Mouse (Mus musculus) thymus, postnatal 14 days (tissue): ENCODE measurements around the gene Izumo1r.

ENCODE experiments used
- DNase-seq: peaks from one replicate; pipeline ENCODE4 v3.0.0; 2021

The Izumo1r gene

DNA sequence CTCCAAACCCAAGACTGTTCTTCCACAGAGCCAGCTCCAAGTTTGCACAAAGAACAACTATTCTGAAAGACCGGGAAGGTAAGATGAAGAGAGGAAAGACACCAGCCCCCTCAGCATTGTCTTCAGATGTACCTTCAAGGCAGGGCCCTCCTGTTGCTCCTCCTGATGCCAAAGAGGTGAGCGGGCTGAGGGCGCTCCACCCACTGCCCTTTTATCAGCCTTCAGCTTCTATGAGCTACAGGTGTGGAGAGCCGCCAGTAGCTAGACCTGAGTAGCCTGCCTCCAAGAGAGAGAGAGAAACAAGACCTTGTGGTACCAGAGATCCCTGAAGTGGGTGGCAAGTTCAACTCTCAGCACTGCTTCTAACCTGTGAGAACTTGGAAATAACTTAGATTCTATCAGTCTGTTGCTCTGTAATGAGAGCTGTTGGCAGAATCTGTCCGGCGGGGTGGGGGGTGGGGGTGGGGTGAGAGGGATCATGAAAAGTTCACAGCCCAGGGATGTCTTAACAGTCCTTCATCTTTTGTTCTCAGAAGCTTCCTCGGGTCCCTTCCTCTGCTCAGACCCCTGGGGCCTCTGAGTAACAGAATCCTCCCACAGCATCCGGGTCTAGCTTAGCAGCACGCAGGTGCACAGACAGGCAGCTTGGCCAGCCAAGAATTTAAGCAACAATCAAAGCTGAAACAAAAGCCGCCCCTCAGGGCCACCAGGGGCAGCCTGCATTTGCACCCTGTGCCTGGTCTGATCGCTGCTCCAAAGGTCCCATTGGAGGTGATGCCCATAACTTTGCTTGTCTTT lies at the start of gene Izumo1r:
TSS of gene Izumo1r (minus strand) at position 369 of the 798 bp plus-strand sequence.
- DNase-seq: peak; percentile 83

DNA sequence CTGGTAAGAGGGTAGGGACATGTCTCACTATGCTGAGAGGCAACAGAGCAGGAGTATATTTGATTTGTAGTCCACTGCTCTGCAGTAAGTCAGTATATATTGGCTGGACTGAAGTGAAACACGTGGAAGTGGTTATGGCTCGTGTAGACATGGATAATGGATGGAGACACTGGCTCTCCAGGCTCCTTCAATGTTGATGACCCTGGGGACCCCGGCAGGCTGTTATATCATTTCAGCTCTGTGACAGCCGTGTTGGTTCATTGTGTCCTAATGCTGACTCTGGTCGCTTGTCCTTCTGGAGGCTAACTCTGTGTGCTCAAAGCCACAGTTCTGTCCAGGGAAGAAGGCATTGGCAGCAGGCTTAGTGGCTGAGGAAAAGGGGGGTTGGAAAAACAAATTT lies 47.3 kb upstream of the Izumo1r start:
- no peak for DNase-seq

- no peak for DNase-seq
Observed at GRCm38 (mm10) chr9:14948843-14949242, 45.1 kb upstream of the Izumo1r start.

DNA sequence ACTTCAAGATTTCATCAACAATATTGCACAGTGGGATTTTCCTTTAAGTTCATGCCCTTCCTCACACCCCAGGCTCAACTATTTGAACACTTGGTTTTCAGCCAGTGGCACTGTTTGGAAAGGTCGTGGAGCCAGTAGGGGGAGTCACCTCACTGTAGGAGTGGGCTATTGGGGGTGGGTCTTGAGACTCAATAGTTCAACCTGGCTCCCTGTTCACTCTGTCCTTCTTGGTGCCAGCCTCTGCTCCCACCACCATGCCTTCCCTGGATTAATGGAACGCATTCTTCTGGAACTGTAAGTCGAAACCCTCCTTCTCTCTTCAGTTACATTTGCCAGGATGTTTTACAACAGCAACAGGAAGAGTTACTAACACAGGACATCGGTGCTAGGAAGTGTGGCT lies 42.9 kb upstream of the Izumo1r start:
- no peak for DNase-seq

- no peak for DNase-seq
Observed at GRCm38 (mm10) chr9:14945919-14946318, 42.2 kb upstream of the Izumo1r start.

DNA sequence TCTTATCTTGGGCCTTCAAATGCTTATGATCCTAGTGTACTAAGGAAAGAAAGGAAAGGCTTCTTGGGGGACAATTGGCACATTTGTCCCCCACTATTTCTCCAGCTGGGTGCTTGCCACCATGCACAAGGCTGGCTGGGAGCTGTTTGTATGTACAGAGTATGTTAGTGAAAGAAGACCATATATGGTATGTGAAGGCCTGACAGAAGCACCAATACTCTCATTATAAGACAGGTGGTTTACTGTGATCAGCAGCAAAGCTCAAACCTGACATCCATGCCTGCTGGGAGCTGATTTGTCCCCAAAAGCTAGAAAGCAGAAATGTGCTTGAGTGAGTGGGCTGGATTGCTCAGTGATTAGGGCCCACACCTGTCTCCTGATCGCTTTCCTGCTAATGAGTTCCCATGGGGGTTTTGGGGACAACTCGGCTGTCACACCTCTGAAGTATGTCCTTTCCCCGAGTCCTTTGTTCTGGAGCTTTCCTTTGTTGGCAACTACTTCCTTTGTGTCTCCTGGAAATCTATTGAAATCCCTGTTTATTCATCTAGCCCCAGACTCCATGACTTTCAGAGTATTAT lies 38.5 kb upstream of the Izumo1r start:
- no peak for DNase-seq

- no peak for DNase-seq
Observed at GRCm38 (mm10) chr9:14939610-14940009, 35.9 kb upstream of the Izumo1r start.

DNA sequence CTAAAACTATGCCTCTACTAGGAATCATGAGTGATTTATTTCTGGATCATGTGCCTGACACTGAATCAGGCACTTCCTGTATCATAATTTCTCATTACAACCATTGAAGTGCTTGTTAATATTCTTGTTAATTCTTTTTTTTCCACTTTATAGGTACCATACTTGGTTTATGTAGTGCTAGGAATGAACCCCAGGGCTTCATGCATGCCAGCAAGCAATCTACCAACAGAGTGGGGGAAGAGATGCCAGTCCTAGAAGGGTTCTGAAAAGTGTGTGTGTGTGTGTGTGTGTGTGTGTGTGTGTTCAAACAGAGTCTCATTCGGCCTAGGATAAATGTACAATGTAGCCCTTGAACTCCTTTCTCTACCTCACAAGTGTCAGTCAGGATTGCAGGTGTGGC lies 33.6 kb upstream of the Izumo1r start:
- no peak for DNase-seq

DNA sequence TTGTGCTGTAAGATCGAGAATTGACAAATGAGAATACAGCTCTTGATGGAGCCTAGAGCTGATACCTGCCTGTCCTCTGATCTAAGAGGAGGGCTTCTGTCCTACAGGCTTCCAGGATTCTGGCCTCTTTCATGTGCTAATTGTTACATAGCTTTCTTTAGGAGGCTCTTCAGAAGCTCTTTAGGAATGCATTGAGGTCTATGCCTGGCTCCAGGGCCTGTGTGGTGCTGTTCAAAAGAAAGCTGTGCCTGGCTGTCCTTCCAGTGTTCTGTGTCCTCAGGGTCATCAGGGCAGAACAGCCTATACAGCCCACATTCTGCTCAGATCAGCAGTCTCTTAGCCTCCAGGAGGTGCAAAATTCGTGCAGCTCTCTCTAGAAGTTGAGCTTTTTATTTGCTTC lies 31.1 kb upstream of the Izumo1r start:
- DNase-seq: no peak

DNA sequence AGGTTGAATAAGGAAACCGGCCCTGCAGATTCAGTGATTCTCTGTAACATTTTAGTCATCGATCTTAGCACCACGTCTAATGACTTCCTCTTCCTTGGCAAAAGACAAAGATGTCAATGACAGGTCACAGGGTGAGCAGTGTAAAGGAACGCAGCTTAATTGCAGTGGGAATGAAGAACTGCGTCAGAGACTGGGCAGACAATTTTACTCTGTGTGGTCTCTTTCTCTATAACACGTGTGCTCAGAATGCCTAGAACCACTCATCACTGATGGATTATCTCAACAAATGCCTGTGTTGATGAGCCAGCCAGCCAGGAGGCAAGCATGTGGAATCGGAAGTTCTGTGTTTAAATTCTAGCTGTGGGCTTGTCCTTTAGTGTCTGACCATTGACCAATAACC lies 28.2 kb upstream of the Izumo1r start:
- DNase-seq: no peak

- no peak for DNase-seq
Observed at GRCm38 (mm10) chr9:14931211-14931610, 27.5 kb upstream of the Izumo1r start.

DNA sequence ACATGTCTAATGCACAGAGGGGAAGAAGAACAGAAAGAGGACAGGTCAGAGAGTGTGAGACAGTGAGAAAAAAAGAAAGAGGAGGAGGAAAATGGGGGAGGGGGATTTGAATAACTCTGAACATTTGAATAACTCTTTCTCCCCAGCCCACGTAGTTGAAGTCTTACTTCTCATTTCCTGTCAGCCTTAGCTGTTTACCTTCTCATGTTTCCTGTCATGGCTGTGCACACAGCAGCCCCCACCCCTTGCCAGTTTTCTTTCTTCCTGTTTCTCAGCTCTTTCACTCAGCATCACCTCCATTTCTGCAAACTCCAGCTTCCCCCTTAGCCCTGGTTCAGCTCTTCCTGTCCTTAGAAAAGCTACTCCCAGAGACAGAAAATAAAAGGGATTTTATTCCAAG lies 22.8 kb upstream of the Izumo1r start:
- peak; percentile 79 for DNase-seq

DNA sequence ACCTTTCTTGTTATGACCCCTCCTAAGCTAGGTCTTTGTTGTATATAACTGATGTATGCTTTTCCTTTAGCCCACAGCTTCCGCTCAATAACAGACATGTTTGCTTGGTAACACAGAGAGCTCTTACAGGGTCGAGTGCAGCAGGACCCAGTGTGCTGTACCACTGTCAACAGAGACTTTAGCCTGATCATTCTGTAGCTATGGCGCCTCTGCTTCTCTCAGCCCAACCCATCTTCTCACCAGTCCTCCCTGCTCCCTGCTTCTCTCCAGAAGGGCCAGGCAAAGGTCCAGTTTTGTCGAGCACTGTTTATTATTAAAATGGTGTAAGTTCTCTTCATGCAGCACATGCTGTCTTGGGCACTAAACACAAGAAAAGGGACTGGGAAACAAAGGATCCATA lies 19.9 kb upstream of the Izumo1r start:
- no peak for DNase-seq

DNA sequence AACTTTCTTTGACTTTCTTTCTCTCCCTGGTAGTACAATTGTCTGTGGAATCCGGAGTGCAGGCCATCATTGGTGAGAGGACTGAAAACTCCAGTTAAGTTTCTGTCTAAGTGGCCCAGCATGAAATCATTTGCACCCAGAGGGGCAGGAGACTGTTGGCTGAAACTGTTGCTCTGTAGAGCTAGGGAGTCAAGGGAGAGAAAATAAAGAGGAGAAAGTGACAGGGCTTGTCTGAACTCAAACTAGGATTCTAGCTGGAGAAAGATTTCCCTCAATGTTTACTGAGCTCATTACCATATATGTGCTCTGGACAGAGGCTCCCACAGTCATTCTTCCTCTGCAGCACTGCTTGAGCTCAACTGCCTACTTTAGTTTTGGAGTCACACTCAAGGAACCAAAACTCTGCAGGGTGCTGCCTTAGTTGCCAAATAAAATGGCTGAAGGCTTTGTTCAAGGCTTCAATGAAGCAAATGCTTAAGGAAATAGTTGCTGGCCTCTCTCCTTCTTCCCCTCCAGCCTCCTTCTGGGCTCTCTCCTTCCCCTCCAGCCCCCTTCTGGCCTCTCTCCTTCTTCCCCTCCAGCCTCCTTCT lies 18.3 kb upstream of the Izumo1r start:
- DNase-seq: no peak

GRCm38 (mm10) chr9:14921254-14921653 lies 17.5 kb upstream of the Izumo1r start:
- no peak for DNase-seq

- DNase-seq: no peak
Observed at GRCm38 (mm10) chr9:14920608-14921007, 16.9 kb upstream of the Izumo1r start.

GRCm38 (mm10) chr9:14918825-14919668 lies 15.3 kb upstream of the Izumo1r start:
- DNase-seq: no peak

- DNase-seq: no peak
Observed at GRCm38 (mm10) chr9:14917661-14918060, 13.9 kb upstream of the Izumo1r start.

DNA sequence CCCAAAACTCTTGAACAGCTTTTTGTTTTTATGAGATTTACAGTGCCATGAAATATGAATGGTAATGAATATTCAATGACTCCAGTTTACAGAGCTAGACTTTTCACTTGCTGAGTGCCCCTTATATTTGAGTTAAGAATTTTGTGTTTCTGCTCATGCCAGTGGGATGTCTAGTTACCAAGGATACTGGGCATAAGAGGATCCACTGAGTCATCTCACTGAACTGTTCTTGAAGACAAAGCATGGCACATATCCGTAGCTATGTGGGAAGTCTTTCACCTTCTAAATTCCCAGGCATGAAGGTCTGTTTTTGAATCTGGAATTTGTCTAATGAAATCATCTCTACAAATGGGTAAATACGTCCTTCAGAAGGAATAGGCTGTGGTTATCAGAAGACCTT lies 8.3 kb upstream of the Izumo1r start:
- DNase-seq: no peak

- DNase-seq: no peak
Observed at GRCm38 (mm10) chr9:14909981-14910380, 6.2 kb upstream of the Izumo1r start.

- DNase-seq: peak; percentile 40
Observed at GRCm38 (mm10) chr9:14907816-14908415, 4.2 kb upstream of the Izumo1r start.

- DNase-seq: no peak
Observed at GRCm38 (mm10) chr9:14905956-14906355, 2.2 kb upstream of the Izumo1r start.
